Mouse (Mus musculus) liver, embryonic 16.5 days (tissue): Measurements from ENCODE around the gene Megf11. TPM values are rescaled to one million over a fixed set of nuclear protein-coding genes. Genes with fewer than 3 reads are reported as not detected.

Source experiments
- ATAC-seq: fragments of 200-750 bp; cut with Nextera tagmentation; 2 replicates; pipeline ENCODE4 v1.8.0; 2017; ENCODE audit warnings: low read depth, mild to moderate bottlenecking, moderate number of reproducible peaks, moderate library complexity
- H3K27ac ChIP-seq: fragments of 300-500 bp; sonication (generic); 2 replicates; pipeline ENCODE4 v1.5.1; 2014; ENCODE audit warnings: mild to moderate bottlenecking, low read length
- H3K27me3 ChIP-seq: fragments of 300-500 bp; sonication (generic); 2 replicates; pipeline ENCODE4 v1.6.1; 2014; ENCODE audit warnings: low read depth, low read length, mixed read lengths; ENCODE audit not compliant: control insufficient read depth, insufficient read depth
- H3K36me3 ChIP-seq: fragments of 300-500 bp; sonication (generic); 2 replicates; pipeline ENCODE4 v1.6.1; 2014; ENCODE audit warnings: mild to moderate bottlenecking; ENCODE audit not compliant: control insufficient read depth, insufficient read depth
- H3K4me1 ChIP-seq: fragments of 300-500 bp; sonication (generic); 2 replicates; pipeline ENCODE4 v1.6.1; 2014; ENCODE audit warnings: low read depth, low read length, mixed read lengths; ENCODE audit not compliant: control insufficient read depth
- H3K4me2 ChIP-seq: fragments of 300-500 bp; sonication (generic); 2 replicates; pipeline ENCODE4 v1.6.1; 2014; ENCODE audit warnings: low read depth, low read length, mixed read lengths
- H3K4me3 ChIP-seq: fragments of 300-500 bp; sonication (generic); 2 replicates; pipeline ENCODE4 v1.5.1; 2014; ENCODE audit warnings: low read depth, mild to moderate bottlenecking, low read length
- H3K9ac ChIP-seq: fragments of 300-500 bp; sonication (generic); 2 replicates; pipeline ENCODE4 v1.6.1; 2014; ENCODE audit warnings: low read depth, low read length
- H3K9me3 ChIP-seq: fragments of 300-500 bp; sonication (generic); replicated peaks from 2 replicates; pipeline ENCODE4 v1.6.1; 2016; ENCODE audit warnings: low read length; ENCODE audit not compliant: control insufficient read depth
- WGBS: fragments of 180-500 bp; shearing (Covaris S2); extraction: QIAGEN DNeasy Blood & Tissue Kit; methylation state at CpG from one replicate; pipeline ENCODE4 v1.1.7; 2014; ENCODE audit not compliant: insufficient replicate concordance; 5-methylcytosine and 5-hydroxymethylcytosine counted together
- polyA plus RNA-seq: library from polyadenylated mRNA; unstranded; fragments of >200 nt; fragmentation: Nextera tagmentation; extraction: Ambion mirVana; gene quantifications from 2 replicates; pipeline ENCODE4 v1.2.1, GENCODE M21; 2015

The Megf11 gene
- polyA plus RNA-seq, 1 experiment from 2014 or later, result 0.51 TPM

GRCm38 (mm10) chr9:64600731-64601130, 215.3 kb downstream of the Megf11 start:
- no peak overlapping the region for H3K4me3 ChIP-seq
- WGBS, result 23% methylated on average over 2 of the region's 2 CpGs
- H3K9me3 ChIP-seq, result no peaks in the 10 kb centered on the region
- no peak overlapping the region for H3K4me2 ChIP-seq
- no peak overlapping the region for H3K9ac ChIP-seq
- no peak overlapping the region for H3K27ac ChIP-seq
- no peaks in the 10 kb centered on the region for H3K4me1 ChIP-seq
- H3K27me3 ChIP-seq, result no peaks in the 10 kb centered on the region
- H3K36me3 ChIP-seq, result no peaks in the 10 kb centered on the region
- peak; percentile 40; the same call in 1 of the 2 replicates for ATAC-seq

- Histone ChIP-seq H3K27ac (no peak overlapping the region), H3K9ac (no peak overlapping the region)
Observed at GRCm38 (mm10) chr9:64602895-64603294, 217.5 kb downstream of the Megf11 start.

GRCm38 (mm10) chr9:64604217-64604711, 218.8 kb downstream of the Megf11 start:
- Histone ChIP-seq H3K9ac (no peak overlapping the region), H3K27ac (no peak overlapping the region), H3K36me3 (no peaks in the 10 kb centered on the region), H3K4me2 (no peak overlapping the region), H3K9me3 (no peaks in the 10 kb centered on the region), H3K4me3 (no peak overlapping the region), H3K4me1 (no peaks in the 10 kb centered on the region), H3K27me3 (no peaks in the 10 kb centered on the region)
- no peak for ATAC-seq
- 64% methylated on average over 7 of the region's 7 CpGs for WGBS

More at GRCm38 (mm10) chr9:64602895-64603294, 217.5 kb downstream of the Megf11 start:
- H3K27me3 ChIP-seq, result no peaks in the 10 kb centered on the region
- H3K36me3 ChIP-seq, result no peaks in the 10 kb centered on the region
- WGBS, result 60% methylated on average over 1 of the region's 1 CpGs
- no peak overlapping the region for H3K4me3 ChIP-seq
- no peak for ATAC-seq
- H3K4me1 ChIP-seq, result no peaks in the 10 kb centered on the region
- no peak overlapping the region for H3K4me2 ChIP-seq
- no peaks in the 10 kb centered on the region for H3K9me3 ChIP-seq

GRCm38 (mm10) chr9:64605077-64605714, 219.8 kb downstream of the Megf11 start:
- H3K27ac ChIP-seq, result no peak overlapping the region
- no peak overlapping the region for H3K9ac ChIP-seq
- H3K36me3 ChIP-seq, result no peaks in the 10 kb centered on the region
- no peaks in the 10 kb centered on the region for H3K9me3 ChIP-seq
- H3K4me1 ChIP-seq, result no peaks in the 10 kb centered on the region
- H3K4me3 ChIP-seq, result no peak overlapping the region
- ATAC-seq, result no peak
- 78% methylated on average over 14 of the region's 14 CpGs for WGBS
- H3K27me3 ChIP-seq, result no peaks in the 10 kb centered on the region
- no peak overlapping the region for H3K4me2 ChIP-seq

- WGBS, result 58% methylated on average over 13 of the region's 13 CpGs
- Histone ChIP-seq H3K27ac (no peak overlapping the region), H3K9me3 (no peaks in the 10 kb centered on the region), H3K9ac (no peak overlapping the region), H3K4me2 (no peak overlapping the region), H3K4me3 (no peak overlapping the region), H3K36me3 (no peaks in the 10 kb centered on the region), H3K27me3 (no peaks in the 10 kb centered on the region), H3K4me1 (no peaks in the 10 kb centered on the region)
- no peak for ATAC-seq
Observed at GRCm38 (mm10) chr9:64605735-64606349, 220.4 kb downstream of the Megf11 start.

GRCm38 (mm10) chr9:64607049-64607448, 221.6 kb downstream of the Megf11 start:
- WGBS, result 72% methylated on average over 1 of the region's 1 CpGs
- Histone ChIP-seq H3K4me2 (no peak overlapping the region), H3K9me3 (no peaks in the 10 kb centered on the region), H3K27me3 (no peaks in the 10 kb centered on the region), H3K9ac (no peak overlapping the region), H3K4me3 (no peak overlapping the region), H3K27ac (no peak overlapping the region), H3K36me3 (no peaks in the 10 kb centered on the region), H3K4me1 (no peaks in the 10 kb centered on the region)
- ATAC-seq, result no peak

GRCm38 (mm10) chr9:64609546-64609945, 224.1 kb downstream of the Megf11 start:
- Histone ChIP-seq H3K4me2 (no peak overlapping the region), H3K9ac (no peak overlapping the region), H3K4me1 (no peaks in the 10 kb centered on the region), H3K36me3 (no peaks in the 10 kb centered on the region), H3K27me3 (no peaks in the 10 kb centered on the region), H3K9me3 (no peaks in the 10 kb centered on the region), H3K4me3 (no peak overlapping the region), H3K27ac (no peak overlapping the region)
- no peak for ATAC-seq
- WGBS, result 47% methylated on average over 3 of the region's 3 CpGs

- no peaks in the 10 kb centered on the region for H3K36me3 ChIP-seq
- no peaks in the 10 kb centered on the region for H3K4me1 ChIP-seq
- H3K9me3 ChIP-seq, result no peaks in the 10 kb centered on the region
- WGBS, result 33% methylated on average over 7 of the region's 7 CpGs
- no peak overlapping the region for H3K9ac ChIP-seq
- no peaks in the 10 kb centered on the region for H3K27me3 ChIP-seq
- ATAC-seq, result no peak
- H3K27ac ChIP-seq, result no peak overlapping the region
- H3K4me2 ChIP-seq, result no peak overlapping the region
- H3K4me3 ChIP-seq, result no peak overlapping the region
Observed at GRCm38 (mm10) chr9:64612121-64612983, 226.9 kb downstream of the Megf11 start.
